Mouse (Mus musculus) olfactory bulb, adult 2 months (tissue): ENCODE data around the gene Adcy2. TPM values are rescaled to one million over a fixed set of nuclear protein-coding genes. Genes with fewer than 3 reads are reported as not detected.

Experiments
- H3K27ac ChIP-seq: fragments of 200-500 bp; 2 replicates; pipeline ENCODE4 v1.5.1; 2012; ENCODE audit warnings: low read depth, low read length; ENCODE audit not compliant: insufficient read depth
- H3K4me1 ChIP-seq: fragments of 200-500 bp; 2 replicates; pipeline ENCODE4 v1.6.1; 2012; ENCODE audit warnings: low read length; ENCODE audit not compliant: control insufficient read depth, insufficient read depth
- H3K4me3 ChIP-seq: fragments of 200-500 bp; 2 replicates; pipeline ENCODE4 v1.5.1; 2012; ENCODE audit warnings: mild to moderate bottlenecking, low read depth, low read length, moderate library complexity; ENCODE audit not compliant: insufficient read depth
- CTCF ChIP-seq: fragments of 200-500 bp; IDR thresholded peaks from 2 replicates; pipeline ENCODE4 v1.5.1; 2012; ENCODE audit warnings: low read depth, mild to moderate bottlenecking, low read length, moderate library complexity; ENCODE audit not compliant: insufficient read depth
- POLR2A ChIP-seq: fragments of 200-500 bp; IDR thresholded peaks from 2 replicates; pipeline ENCODE4 v1.6.1; 2012; ENCODE audit warnings: mild to moderate bottlenecking, low read depth, low read length, moderate library complexity; ENCODE audit not compliant: insufficient read depth
- WGBS: fragments of 180-500 bp; shearing (Covaris S2); methylation state at CpG from one replicate; pipeline ENCODE4 v1.1.7; 2018; 5-methylcytosine and 5-hydroxymethylcytosine counted together
- polyA plus RNA-seq: library from polyadenylated mRNA; stranded (reverse); fragments of >200 nt; gene quantifications from 2 replicates; pipeline ENCODE4 v1.2.4, GENCODE M21; 2012; ENCODE audit warnings: low replicate concordance; ENCODE audit not compliant: missing spikeins, insufficient read depth, insufficient read length

Gene Adcy2
- polyA plus RNA-seq, 1 experiment: not detected

DNA sequence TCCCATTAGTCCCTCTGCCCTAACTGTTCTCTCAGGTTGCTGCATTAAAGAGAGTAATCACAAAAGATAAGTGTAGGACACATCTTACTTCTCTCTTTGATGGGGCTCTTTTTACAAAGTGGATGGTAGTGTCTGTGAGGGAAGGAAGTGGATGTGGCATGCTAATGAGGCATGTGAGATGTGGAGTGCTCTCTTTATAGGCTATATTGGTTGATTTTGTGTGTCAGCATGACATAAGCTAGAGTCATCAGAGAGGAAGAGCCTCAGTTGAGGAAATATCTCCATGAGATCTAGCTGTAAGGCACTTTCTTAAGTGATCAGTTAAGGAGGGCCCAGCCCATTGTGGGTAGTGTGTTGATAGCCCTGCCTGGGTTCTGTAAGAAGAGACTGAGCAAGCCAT lies 411.0 kb downstream of the Adcy2 start:
- H3K4me3 ChIP-seq: no peak overlapping the region
- TF ChIP-seq POLR2A (no peak), CTCF (no peak)

DNA sequence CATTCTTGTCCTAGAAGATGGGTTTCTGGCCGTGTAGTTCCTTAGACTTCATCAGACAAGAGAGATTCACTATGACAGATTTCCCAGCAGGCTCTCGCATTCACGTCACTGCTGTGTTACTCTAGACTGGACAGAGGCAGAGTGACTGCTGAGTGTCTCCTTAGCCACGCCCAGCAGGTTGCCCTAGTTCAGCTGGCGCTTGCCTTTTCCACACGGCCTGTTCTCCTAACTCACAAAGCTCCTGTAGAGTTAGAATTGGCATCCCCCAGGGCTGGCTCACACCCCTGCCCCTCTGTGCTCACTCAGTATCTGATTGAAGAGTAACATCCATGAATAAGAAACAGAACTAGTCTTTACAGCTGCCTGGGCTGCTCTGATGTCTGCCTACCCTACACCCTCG lies 413.9 kb downstream of the Adcy2 start:
- TF ChIP-seq POLR2A (no peak), CTCF (no peak)
- H3K4me3 ChIP-seq: no peak overlapping the region
- H3K27ac ChIP-seq: no peak overlapping the region
- peaks cover 6% of the 10 kb centered on the region for H3K4me1 ChIP-seq
- WGBS: 84% methylated on average over 7 of the region's 7 CpGs

More for the DNA sequence above, 411.0 kb downstream of the Adcy2 start:
- Histone ChIP-seq H3K27ac (no peak overlapping the region), H3K4me1 (peaks cover 9% of the 10 kb centered on the region)

DNA sequence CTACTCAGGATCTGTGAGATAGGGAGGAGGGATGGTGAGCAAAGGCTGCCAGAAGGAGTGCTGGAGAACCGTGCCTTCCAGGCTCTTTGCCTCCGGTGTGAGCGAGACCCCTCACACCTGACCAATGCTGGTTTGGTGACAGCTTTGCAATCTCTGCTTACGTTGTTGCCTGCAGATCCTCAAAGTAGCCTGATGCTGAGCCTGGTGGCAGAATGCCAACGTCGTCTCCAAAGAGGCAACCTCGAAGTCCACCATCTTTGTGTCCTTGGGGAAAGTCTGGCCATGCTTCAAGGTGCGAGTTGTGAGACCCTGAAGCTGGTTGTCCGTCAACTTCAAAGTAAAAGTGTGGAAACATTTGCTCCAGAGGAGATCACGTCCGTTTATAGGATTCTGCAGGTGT lies 415.4 kb downstream of the Adcy2 start:
- Histone ChIP-seq H3K27ac (no peak overlapping the region), H3K4me3 (no peak overlapping the region), H3K4me1 (peaks cover 6% of the 10 kb centered on the region)
- no peak for TF ChIP-seq POLR2A
- no peak for TF ChIP-seq CTCF
- 93% methylated on average over 11 of the region's 11 CpGs for WGBS

DNA sequence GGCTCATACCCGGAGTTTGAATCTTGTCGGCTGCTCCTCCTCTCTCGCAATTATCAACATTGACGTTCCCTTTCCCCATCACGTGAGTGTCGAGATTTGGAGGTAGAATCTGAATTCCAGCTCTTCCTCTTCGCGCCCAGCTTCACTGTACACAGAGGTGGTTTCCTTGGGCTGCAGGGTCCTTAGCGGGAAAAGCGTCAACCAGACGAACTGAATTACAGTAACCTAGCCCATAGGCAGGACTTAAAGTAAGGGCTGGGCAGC lies 416.9 kb downstream of the Adcy2 start:
- WGBS: under 1% methylated on average over 11 of the region's 11 CpGs
- H3K4me1 ChIP-seq: peaks cover 6% of the 10 kb centered on the region
- peak overlapping the region; percentile 81 for H3K4me3 ChIP-seq
- TF ChIP-seq CTCF: no peak
- TF ChIP-seq POLR2A: no peak
- no peak overlapping the region for H3K27ac ChIP-seq

DNA sequence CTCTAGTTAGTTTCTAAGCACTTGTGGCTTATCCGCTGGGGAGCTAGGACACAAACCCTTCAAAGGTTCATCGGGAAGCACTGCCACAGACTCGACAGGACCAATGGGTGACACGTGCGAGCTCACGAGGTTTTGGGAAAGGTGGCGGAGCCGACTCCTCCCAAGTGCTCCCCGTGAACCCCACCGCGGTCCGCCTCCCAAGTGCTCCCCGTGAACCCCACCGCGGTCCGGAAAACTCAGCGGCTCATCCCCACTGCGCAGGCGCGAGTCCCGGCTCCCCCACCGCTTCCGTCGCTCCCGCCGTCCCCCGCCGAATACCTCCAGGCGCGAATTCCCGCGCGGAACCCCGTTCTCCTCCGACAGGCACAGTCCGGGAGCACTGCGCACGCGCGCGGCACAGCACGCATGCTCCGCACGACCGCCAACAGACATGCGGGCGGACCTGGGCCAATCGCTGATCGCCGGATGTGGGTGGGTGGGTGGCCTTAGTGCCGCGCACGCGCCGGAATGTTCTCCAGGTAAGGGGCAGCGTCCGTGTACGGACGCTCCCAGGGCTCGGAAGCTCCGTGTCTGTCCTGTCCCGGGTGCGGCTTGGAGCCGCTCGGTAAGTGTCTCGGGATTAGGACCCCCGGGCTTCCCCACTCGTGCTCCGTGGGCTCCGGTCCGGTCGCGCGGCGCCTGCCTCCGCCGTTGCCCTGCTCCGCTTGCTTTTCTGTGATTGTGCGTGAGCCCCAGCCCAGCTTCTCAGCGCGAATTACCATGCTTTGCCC lies 417.4 kb downstream of the Adcy2 start, which contains the start of the genes Mtrr and Fastkd3:
Mtrr (minus strand) TSS at position 403 of the 770 bp plus-strand sequence.
Fastkd3 (plus strand) TSS at position 488 of the 770 bp plus-strand sequence.
- under 1% methylated on average over 81 of the region's 81 CpGs for WGBS
- Histone ChIP-seq H3K4me1 (peaks cover 6% of the 10 kb centered on the region), H3K27ac (no peak within 1 kb of the TSS), H3K4me3 (peak within 1 kb of the TSS; percentile 81)
- TF ChIP-seq CTCF: no peak
- TF ChIP-seq POLR2A: peak; percentile 95

DNA sequence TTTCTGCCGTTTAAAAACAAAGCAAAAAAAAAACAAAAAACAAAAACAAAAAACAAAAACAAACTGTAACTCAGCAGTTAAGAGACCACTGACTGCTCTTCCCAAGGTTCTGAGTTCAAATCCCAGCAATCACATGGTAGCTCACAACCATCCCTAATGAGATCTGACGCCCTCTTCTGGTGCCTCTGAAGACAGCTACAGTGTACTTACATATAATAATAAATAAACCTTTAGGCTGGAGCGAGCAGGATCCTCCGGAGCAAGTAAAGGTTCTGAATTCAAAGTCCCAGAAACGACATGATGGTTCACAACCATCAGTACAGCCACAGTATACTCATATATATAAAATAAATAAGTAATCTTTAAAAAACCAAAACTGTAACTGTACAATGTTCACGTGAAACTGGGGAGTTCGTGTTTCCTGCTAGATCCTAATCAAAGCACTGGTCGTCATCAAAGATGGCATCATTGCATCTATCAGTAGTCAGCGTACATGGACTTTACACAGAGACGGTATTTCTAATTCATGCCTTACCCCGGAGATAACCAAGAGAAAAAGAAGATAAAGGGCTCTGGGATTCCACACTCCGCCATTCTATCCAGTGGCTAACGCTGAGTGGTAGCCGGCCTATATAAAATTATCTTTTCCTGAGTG lies 418.1 kb downstream of the Adcy2 start:
- H3K4me3 ChIP-seq: peak overlapping the region; percentile 81
- TF ChIP-seq POLR2A: no peak
- TF ChIP-seq CTCF: no peak
- 20% methylated on average over 14 of the region's 14 CpGs for WGBS
- no peak overlapping the region for H3K27ac ChIP-seq
- peaks cover 6% of the 10 kb centered on the region for H3K4me1 ChIP-seq

DNA sequence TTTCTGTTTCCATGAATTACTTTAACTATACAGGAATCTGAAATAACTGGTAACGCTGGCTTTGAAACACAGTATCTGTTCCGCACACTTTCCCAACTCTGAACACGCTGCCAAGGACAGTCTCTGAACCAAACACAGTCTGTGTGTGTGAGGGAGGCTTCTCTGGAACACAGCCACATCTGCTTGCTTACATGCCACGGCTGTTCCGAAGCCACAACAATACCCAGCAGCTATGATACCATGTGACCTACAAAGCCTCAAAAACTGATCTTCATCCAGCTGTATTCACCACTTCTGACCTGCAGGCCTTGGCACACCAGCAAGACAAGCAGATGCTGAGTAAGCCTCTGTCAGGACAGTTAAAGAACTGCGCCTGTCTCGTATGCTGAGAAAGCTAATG lies 421.4 kb downstream of the Adcy2 start:
- no peak overlapping the region for H3K4me3 ChIP-seq
- H3K27ac ChIP-seq: no peak overlapping the region
- WGBS: 57% methylated on average over 7 of the region's 7 CpGs
- H3K4me1 ChIP-seq: peaks cover 9% of the 10 kb centered on the region
- TF ChIP-seq CTCF (no peak), POLR2A (no peak)

DNA sequence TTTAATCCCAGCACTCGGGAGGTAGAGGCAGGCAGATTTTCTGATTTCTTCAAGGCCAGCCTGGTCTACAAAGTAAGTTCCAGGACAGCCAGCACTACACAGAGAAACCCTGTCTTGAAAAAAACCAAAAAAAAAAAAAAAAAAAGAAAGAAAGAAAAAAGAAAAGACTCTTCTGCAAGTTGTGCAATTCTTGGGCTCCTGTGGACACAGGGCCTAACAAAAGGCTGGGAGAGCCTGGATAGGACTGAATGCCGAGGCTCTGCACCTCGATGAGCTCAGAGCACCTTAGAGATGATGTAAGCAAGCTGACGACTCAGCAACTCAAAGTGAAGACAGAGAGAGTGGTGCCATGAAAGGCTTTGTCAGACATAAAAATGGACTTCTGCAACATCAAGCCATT lies 424.9 kb downstream of the Adcy2 start:
- H3K4me1 ChIP-seq: peaks cover 7% of the 10 kb centered on the region
- no peak overlapping the region for H3K27ac ChIP-seq
- no peak overlapping the region for H3K4me3 ChIP-seq
- TF ChIP-seq CTCF (no peak), POLR2A (no peak)
- 90% methylated on average over 4 of the region's 4 CpGs for WGBS
